Mouse (Mus musculus) forebrain, embryonic 10.5 days (tissue): ENCODE measurements around the gene Pik3r6. TPM values are rescaled to one million over a fixed set of nuclear protein-coding genes. Genes with fewer than 3 reads are reported as not detected.

Experiments used
- DNase-seq: peaks from one replicate; pipeline ENCODE4 v3.0.0-alpha.2; 2017; ENCODE audit warnings: low spot score; ENCODE audit errors: extremely low spot score
- H3K27ac ChIP-seq: fragments of 300-500 bp; sonication (generic); 2 replicates; pipeline ENCODE4 v1.5.1; 2016; ENCODE audit warnings: mild to moderate bottlenecking
- H3K27me3 ChIP-seq: fragments of 300-500 bp; sonication (generic); 2 replicates; pipeline ENCODE4 v1.6.1; 2016; ENCODE audit warnings: mild to moderate bottlenecking; ENCODE audit not compliant: poor library complexity, severe bottlenecking
- H3K36me3 ChIP-seq: fragments of 300-500 bp; sonication (generic); replicated peaks from 2 replicates; pipeline ENCODE4 v1.6.1; 2016; ENCODE audit warnings: mild to moderate bottlenecking, moderate library complexity
- H3K4me1 ChIP-seq: fragments of 300-500 bp; sonication (generic); 2 replicates; pipeline ENCODE4 v1.6.1; 2016
- H3K4me3 ChIP-seq: fragments of 300-500 bp; sonication (generic); 2 replicates; pipeline ENCODE4 v1.5.1; 2016; ENCODE audit warnings: mild to moderate bottlenecking, moderate library complexity
- H3K9me3 ChIP-seq: fragments of 300-500 bp; sonication (generic); 2 replicates; pipeline ENCODE4 v1.6.1; 2016; ENCODE audit warnings: mild to moderate bottlenecking, moderate library complexity
- WGBS: fragments of 180-500 bp; shearing (Covaris S2); methylation state at CpG from one replicate; pipeline ENCODE4 v1.1.7; 2016; 5-methylcytosine and 5-hydroxymethylcytosine counted together
- polyA plus RNA-seq: library from polyadenylated mRNA; unstranded; fragments of >200 nt; fragmentation: Nextera tagmentation; extraction: Ambion mirVana; gene quantifications from 2 replicates; pipeline ENCODE4 v1.2.1, GENCODE M21; 2016

Pik3r6 gene
- 1.3 and 1.9 TPM in 2 replicates for polyA plus RNA-seq

DNA sequence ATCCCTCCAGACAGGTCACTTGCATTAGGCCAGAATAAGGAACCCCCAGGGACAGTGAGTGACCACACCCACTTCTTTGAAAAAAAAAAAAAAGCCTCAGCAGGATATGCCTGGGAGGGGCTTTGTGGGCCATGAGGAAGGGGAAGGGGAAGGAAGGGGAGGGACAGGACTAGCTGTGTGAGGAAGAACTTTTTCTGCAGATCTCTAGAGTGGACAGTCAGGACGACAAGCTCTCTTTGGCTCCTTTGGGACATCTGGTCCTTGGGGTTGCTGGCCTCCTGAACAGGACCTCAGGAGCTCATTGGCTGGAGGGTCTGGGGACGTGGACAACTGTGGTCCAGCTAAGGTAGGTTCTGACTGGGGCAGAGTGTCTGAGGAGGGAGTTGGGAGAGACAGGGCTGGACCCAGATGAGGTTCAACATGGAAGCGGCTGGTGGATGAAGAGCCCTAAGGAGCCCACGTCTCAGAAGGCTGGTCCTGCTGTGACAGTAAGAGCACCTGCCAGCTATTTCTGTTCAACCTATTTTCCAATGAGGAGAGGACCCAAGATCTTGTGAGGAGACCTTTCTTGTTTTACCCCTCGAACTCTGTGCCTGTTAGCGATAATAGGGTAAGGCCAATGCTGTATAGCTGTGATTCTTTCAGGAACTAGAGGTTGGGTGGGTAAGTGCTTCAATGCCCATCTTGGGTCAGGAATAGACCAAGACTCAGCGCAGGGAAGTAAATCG, at the start of gene Pik3r6:
Gene Pik3r6 (plus strand): TSS at position 118 of the 728 bp plus-strand sequence.
- no peaks in the 10 kb centered on the region for H3K27me3 ChIP-seq
- 86% methylated on average over 8 of the region's 8 CpGs for WGBS

DNA sequence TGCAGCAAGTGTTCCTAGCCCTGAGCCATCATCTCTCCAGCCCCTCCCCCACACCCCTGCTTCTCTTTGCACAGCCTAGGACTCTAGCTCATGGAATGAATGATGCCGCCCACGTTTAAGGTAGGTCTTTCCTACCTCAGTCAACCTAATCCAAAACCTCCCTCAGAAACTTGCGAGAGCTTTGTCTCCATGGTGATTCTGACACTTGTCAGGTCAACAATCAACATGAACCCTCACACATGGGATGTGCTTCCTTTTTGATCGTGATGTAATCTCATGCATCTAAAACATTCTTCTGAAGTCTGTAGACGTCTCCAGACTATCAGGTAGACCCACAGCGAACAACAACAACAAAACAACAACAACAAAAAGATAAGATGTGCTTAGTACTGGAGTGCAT, 49.5 kb upstream of the Pik3r6 start:
- H3K9me3 ChIP-seq: no peaks in the 10 kb centered on the region
- no peaks in the 10 kb centered on the region for H3K27me3 ChIP-seq
- H3K36me3 ChIP-seq: no peaks in the 10 kb centered on the region
- peaks cover 21% of the 10 kb centered on the region for H3K4me1 ChIP-seq
- H3K4me3 ChIP-seq: no peak overlapping the region
- H3K27ac ChIP-seq: no peak overlapping the region
- WGBS: 84% methylated on average over 6 of the region's 6 CpGs
- DNase-seq: no peak

More for the DNA sequence above, at the start of gene Pik3r6:
- no peak within 1 kb of the TSS for H3K27ac ChIP-seq
- no peaks in the 10 kb centered on the region for H3K9me3 ChIP-seq
- peaks cover 10% of the 10 kb centered on the region; the same call in 1 of the 2 replicates for H3K4me1 ChIP-seq
- no peak for DNase-seq
- H3K4me3 ChIP-seq: no peak within 1 kb of the TSS
- no peaks in the 10 kb centered on the region for H3K36me3 ChIP-seq

DNA sequence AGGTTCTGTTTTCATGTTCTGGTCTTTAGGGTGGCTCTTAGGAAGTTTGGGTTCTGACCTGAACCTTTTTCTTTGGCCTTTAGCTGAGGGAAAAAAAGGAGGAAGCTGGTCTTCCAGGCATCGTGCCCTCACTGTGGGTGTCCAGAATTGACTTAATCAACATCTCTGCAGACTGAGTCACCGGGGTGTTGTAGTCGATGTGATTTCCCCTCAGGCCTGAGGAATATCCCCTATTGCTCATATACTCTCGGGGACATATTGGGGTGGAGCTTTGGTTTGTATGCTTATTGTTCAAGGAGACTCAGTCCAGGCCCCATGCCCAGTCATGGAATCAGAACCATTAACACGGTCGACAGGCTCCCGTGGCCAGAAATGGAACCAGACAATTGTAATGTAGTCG, 44.7 kb upstream of the Pik3r6 start:
- no peak overlapping the region for H3K4me3 ChIP-seq
- H3K27ac ChIP-seq: no peak overlapping the region
- no peaks in the 10 kb centered on the region for H3K9me3 ChIP-seq
- H3K36me3 ChIP-seq: no peaks in the 10 kb centered on the region
- H3K27me3 ChIP-seq: no peaks in the 10 kb centered on the region
- 81% methylated on average over 8 of the region's 8 CpGs for WGBS
- H3K4me1 ChIP-seq: no peaks in the 10 kb centered on the region
- DNase-seq: no peak

DNA sequence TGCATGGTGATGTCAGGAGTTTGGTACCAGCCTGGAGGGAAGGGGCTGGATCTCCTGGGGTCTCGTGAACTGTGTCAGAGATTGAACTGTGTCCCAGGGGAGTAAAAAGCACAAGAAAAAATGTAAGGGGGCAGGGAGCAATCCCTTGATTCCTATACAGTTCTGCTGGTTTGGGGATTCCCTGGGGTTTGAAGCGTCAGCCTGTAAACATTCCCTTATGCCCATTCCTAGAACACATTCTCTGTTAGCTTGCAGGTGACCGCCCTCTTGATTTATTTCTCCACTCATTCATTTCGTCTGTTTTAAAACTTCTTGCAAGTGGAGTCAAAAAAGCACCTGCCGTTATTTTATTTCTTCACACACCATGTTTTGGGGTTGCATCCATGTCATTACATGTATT, 43.8 kb upstream of the Pik3r6 start:
- Histone ChIP-seq H3K4me3 (no peak overlapping the region), H3K4me1 (no peaks in the 10 kb centered on the region), H3K9me3 (no peaks in the 10 kb centered on the region), H3K27ac (no peak overlapping the region), H3K36me3 (no peaks in the 10 kb centered on the region), H3K27me3 (no peaks in the 10 kb centered on the region)
- no peak for DNase-seq
- 81% methylated on average over 5 of the region's 5 CpGs for WGBS

DNA sequence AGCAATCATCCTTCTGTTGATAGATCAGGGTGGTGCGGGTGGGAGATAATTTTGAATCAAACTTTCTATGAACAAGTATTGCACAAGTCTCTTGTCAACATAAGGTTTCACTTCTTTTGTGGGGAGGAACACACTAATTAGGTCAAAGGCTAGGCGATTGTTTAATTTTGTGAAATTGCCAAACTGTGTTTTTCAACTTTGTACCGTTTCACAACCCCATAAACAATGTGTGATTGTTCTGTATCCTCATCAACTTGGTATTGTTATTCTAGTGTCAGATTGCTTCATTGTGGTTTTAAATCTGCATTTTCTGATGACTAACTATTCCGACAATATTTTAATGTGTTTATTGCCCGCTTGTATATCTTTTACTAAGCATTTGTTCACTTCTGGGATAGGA, 43.3 kb upstream of the Pik3r6 start:
- 91% methylated on average over 5 of the region's 5 CpGs for WGBS
- Histone ChIP-seq H3K27me3 (no peaks in the 10 kb centered on the region), H3K36me3 (no peaks in the 10 kb centered on the region), H3K4me3 (no peak overlapping the region), H3K4me1 (no peaks in the 10 kb centered on the region), H3K9me3 (no peaks in the 10 kb centered on the region), H3K27ac (no peak overlapping the region)
- DNase-seq: no peak

DNA sequence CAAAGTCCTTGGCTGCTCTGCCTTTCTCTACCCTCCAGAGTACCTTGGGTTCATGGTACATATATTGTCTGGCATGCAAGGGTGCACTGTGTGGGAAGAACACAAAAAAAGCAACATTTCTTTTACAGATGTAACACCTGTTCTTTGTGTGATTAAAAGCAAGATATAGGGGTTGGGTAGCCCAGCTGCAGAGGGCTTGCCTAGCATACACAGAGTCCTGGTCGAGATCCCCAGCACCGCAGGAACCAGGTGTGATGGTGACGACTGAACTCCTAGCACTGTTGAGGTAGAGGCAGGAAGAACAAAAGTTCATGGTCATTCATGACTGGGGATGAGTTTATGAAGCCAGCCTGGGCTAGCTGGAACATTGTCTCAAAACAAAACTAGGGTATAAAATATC, 40.1 kb upstream of the Pik3r6 start:
- Histone ChIP-seq H3K4me1 (peaks cover 3% of the 10 kb centered on the region; the same call in 1 of the 2 replicates), H3K27ac (no peak overlapping the region), H3K4me3 (no peak overlapping the region), H3K27me3 (no peaks in the 10 kb centered on the region), H3K36me3 (no peaks in the 10 kb centered on the region), H3K9me3 (no peaks in the 10 kb centered on the region)
- no peak for DNase-seq
- WGBS: 87% methylated on average over 3 of the region's 3 CpGs

DNA sequence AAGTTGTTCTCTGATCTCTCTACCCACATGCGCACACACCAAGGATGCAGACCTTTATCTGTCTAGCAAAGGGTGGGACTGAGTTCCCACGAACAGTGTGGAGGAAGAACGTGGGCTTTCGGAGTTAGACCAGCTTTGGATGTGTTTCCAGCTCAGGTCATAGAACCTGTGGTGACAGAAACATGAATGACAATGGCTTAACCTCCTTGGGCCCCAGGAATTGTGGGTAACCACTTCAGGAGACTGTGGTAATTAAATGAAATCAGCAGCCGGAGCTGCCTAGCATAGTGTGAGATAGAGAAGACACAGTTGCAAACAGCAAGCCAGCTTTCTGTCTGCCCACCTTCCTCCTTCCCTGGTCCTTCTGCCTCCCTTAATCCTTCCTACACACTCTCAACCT, 38.6 kb upstream of the Pik3r6 start:
- Histone ChIP-seq H3K4me3 (no peak overlapping the region), H3K4me1 (peaks cover 11% of the 10 kb centered on the region), H3K27me3 (no peaks in the 10 kb centered on the region), H3K27ac (no peak overlapping the region), H3K36me3 (no peaks in the 10 kb centered on the region), H3K9me3 (no peaks in the 10 kb centered on the region)
- 86% methylated on average over 5 of the region's 5 CpGs for WGBS
- DNase-seq: no peak

DNA sequence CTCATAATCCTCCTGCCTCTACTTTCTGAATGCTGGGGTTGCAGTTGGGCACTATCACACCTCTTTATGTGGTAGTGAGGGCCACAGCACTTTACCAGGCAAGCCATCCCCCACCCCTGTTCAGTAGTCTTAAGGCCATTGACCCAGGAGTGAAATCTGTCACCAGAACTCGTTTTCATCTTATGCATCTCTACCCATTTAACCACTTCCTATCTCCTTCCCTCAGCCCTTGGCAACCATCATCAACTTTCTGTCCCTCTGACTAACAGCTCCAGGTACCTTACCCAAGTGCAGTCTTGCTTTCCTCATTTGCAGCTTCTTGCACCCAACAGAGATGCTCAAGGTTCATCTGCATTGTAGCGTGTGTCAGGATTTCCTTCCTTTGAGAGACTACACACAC, 37.7 kb upstream of the Pik3r6 start:
- no peak overlapping the region for H3K27ac ChIP-seq
- H3K4me1 ChIP-seq: peaks cover 11% of the 10 kb centered on the region
- 80% methylated on average over 2 of the region's 2 CpGs for WGBS
- DNase-seq: no peak
- no peaks in the 10 kb centered on the region for H3K9me3 ChIP-seq
- no peaks in the 10 kb centered on the region for H3K36me3 ChIP-seq
- no peaks in the 10 kb centered on the region for H3K27me3 ChIP-seq
- H3K4me3 ChIP-seq: no peak overlapping the region

DNA sequence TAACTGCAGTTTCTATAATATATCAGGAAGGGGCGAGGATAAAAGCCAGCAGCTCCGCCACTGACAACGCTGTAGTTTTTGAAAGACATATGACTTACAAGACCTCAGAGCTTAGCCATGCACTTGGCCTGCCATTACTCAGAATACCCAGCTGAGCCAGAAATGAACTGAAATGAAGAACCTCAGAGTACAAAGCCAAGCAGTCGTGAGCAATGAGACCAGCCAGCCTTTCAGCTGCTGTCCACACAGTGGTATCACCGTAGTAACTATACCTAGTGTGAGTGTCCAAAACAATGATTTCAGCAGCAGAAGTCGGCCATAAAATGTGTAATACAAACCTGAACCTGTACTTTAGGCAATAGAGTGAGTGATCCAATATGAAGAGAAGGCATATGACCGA, 35.4 kb upstream of the Pik3r6 start:
- no peaks in the 10 kb centered on the region for H3K9me3 ChIP-seq
- H3K4me1 ChIP-seq: peaks cover 11% of the 10 kb centered on the region
- no peaks in the 10 kb centered on the region for H3K36me3 ChIP-seq
- no peak overlapping the region for H3K4me3 ChIP-seq
- WGBS: 84% methylated on average over 7 of the region's 7 CpGs
- DNase-seq: no peak
- no peak overlapping the region for H3K27ac ChIP-seq
- no peaks in the 10 kb centered on the region for H3K27me3 ChIP-seq

DNA sequence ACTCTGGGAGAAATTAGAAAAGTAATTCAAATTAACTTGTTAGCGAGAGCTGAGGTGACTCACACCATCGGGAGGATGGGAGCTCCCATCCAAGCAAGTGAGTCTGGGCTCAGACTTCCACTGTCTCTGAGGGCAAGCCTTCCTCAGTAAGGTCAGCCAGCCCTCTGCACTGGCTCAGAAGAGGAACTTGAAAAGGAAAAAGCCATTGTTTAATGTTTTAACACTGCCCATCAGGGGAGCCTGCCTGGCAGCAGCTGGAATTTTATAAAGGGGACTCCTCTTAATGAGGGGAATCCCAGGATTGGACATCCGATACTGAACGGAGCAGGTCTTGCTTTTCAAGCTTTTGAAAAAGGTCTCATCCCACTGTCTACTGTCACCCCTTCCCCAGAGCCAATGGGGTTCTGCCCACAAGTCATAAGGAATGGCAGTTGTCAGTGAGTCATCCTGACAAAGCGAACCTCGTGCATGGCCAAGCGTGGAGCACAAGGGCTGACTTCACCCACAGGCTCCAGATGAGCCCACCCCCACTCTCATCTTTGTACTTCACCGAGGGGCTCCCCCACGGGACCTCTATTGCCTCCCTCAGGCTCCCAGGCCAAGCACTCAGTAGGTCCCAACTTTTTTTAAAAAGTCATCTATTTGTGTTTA, 34.7 kb upstream of the Pik3r6 start:
- Histone ChIP-seq H3K4me3 (no peak overlapping the region), H3K36me3 (no peaks in the 10 kb centered on the region), H3K4me1 (peaks cover 11% of the 10 kb centered on the region), H3K27me3 (no peaks in the 10 kb centered on the region), H3K9me3 (no peaks in the 10 kb centered on the region), H3K27ac (no peak overlapping the region)
- WGBS: 71% methylated on average over 9 of the region's 9 CpGs
- no peak for DNase-seq

DNA sequence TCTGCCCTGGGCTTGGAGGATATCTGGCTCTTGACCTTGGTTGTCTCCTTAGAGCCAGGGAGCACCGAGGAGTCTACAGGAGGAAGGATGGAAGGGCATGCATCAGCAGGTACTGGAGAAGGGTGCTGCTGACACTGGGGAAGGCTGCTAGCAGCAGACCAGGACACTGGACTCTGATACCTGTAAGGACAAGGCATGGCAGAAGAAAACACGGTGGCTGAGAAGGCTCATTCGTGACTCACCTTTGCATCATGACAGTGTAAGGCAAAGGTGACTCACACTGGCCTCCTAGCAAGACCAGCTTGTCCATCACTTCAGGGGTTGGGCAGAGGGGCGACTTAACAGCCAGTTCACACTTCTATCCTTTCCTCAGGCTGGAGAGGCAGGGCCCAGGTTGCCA, 33.9 kb upstream of the Pik3r6 start:
- 85% methylated on average over 4 of the region's 4 CpGs for WGBS
- no peak overlapping the region for H3K27ac ChIP-seq
- H3K4me3 ChIP-seq: no peak overlapping the region
- H3K4me1 ChIP-seq: peaks cover 11% of the 10 kb centered on the region
- H3K9me3 ChIP-seq: no peaks in the 10 kb centered on the region
- no peaks in the 10 kb centered on the region for H3K27me3 ChIP-seq
- DNase-seq: no peak
- no peaks in the 10 kb centered on the region for H3K36me3 ChIP-seq

DNA sequence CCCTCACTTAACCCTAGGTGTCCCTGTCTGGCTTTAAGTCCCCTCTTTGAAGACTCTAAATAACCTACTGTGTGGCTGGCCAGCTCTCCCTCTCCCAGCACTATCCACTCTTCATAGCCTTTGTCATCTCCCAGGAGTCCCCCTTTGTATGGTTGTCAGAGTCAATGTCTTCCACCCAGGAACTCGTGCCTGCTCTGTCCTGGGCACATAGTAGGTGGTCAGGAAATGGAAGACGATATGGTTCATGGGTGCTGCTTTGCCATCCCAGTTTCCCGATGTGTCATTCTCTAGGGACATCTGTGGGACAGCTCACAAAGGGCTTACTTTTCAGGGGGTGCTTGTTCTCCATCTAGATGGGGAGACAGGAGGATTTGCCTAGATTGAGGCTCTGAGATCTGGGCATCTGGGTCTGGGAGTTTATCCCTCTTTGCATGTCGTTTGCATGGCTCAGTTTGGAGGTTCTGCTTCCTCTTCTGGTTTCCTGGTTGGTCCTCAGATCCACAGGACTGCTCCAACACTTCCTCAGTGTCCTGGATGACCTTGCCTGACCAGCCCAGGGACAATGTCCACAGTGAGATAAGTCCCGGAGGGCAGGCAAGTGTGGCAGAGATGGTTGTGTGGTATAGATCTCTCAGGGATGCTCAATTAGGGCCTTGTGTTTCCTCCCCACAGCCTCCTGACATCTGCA, 30.5 kb upstream of the Pik3r6 start:
- Histone ChIP-seq H3K4me1 (peaks cover 11% of the 10 kb centered on the region), H3K36me3 (no peaks in the 10 kb centered on the region), H3K27me3 (no peaks in the 10 kb centered on the region), H3K9me3 (no peaks in the 10 kb centered on the region), H3K27ac (no peak overlapping the region), H3K4me3 (no peak overlapping the region)
- WGBS: 83% methylated on average over 5 of the region's 5 CpGs
- no peak for DNase-seq

DNA sequence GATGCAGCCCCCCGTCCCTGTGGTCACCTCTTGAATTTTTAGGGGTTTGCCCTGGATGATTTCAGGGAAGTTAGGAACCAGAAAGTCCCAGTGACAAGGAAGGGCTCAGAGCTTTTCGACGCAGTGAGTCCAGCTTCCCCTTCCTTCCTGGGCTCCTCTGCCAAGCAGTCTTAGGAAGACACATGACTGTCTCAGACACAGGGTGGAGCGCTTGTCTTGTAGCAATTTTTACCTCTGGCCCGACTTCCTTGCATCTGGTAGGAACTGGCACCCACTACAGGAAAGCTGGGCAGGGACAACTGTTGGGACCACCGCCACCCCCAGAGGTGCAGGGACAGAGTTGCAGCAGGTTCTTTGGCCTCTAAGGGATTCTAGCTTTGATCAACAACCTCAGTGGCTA, 28.2 kb upstream of the Pik3r6 start:
- no peak for DNase-seq
- H3K27ac ChIP-seq: no peak overlapping the region
- H3K36me3 ChIP-seq: no peaks in the 10 kb centered on the region
- H3K27me3 ChIP-seq: no peaks in the 10 kb centered on the region
- H3K9me3 ChIP-seq: no peaks in the 10 kb centered on the region
- 91% methylated on average over 6 of the region's 6 CpGs for WGBS
- H3K4me1 ChIP-seq: no peaks in the 10 kb centered on the region
- no peak overlapping the region for H3K4me3 ChIP-seq
